Mouse (Mus musculus) myocyte (in vitro differentiated cells): Measurements from ENCODE around the gene Sdk2.

Experiments used
- CEBPB ChIP-seq: IDR thresholded peaks from 2 replicates; pipeline ENCODE4 v1.6.1; 2011; ENCODE audit warnings: mild to moderate bottlenecking, moderate library complexity; ENCODE audit not compliant: poor library complexity, insufficient read depth, severe bottlenecking
- E2F4 ChIP-seq: IDR thresholded peaks from one replicate; pipeline ENCODE4 v1.6.1; 2011; ENCODE audit warnings: mild to moderate bottlenecking, control low read depth, moderate library complexity; ENCODE audit not compliant: insufficient read depth
- MYOG ChIP-seq, 3 experiments: IDR thresholded peaks; one replicate each; pipeline ENCODE4 v1.6.1; 2011; ENCODE audit warnings: control low read depth in 2 of 3, low read depth in 2 of 3, mild to moderate bottlenecking in 2 of 3; ENCODE audit not compliant: insufficient read length in 2 of 3, control insufficient read depth in 1 of 3, insufficient read depth in 1 of 3
- POLR2A ChIP-seq: IDR thresholded peaks from one replicate; pipeline ENCODE4 v1.6.1; 2011; ENCODE audit warnings: low read depth, mild to moderate bottlenecking, control low read depth, moderate library complexity; ENCODE audit not compliant: insufficient read length
- REST ChIP-seq: IDR thresholded peaks from one replicate; pipeline ENCODE4 v1.6.1; 2011; ENCODE audit warnings: mild to moderate bottlenecking, control low read depth, moderate library complexity; ENCODE audit not compliant: insufficient read depth, insufficient read length
- TCF12 ChIP-seq: IDR thresholded peaks from one replicate; pipeline ENCODE4 v1.6.1; 2011; ENCODE audit warnings: mild to moderate bottlenecking, control low read depth; ENCODE audit not compliant: poor library complexity, insufficient read depth, severe bottlenecking
- USF1 ChIP-seq: IDR thresholded peaks from one replicate; pipeline ENCODE4 v1.6.1; 2011; ENCODE audit warnings: low read depth, mild to moderate bottlenecking, control low read depth, moderate library complexity

DNA sequence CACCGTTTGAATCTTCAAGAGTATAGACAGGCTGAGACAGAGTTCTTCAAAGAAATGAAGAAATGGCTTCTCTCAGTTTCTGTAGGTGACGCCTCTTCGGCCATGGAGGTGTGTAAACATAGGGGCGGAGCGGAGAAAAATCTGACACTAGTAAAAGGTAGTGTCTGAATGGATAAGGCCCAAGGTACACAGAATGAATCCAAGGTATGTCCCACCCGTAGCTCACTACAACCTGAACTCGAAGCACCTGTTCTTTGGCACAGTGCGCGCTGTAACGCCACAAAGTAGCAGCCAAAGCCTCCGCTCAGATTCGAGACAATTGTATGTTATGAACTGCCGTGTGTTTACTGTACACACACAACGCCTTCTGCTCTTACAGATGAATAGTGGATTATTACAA, 311.0 kb downstream of the Sdk2 start:
- TF ChIP-seq POLR2A, result no peak
- no peak for TF ChIP-seq E2F4
- no peak for TF ChIP-seq USF1
- no peak for TF ChIP-seq TCF12
- TF ChIP-seq MYOG (IDR thresholded peaks at IDR 0.05; ENCODE audit: control insufficient read depth in 1 of 3, insufficient read depth in 1 of 3, insufficient read length in 2 of 3, low read depth in 2 of 3), result no peak
- no peak for TF ChIP-seq CEBPB
- no peak for TF ChIP-seq REST
